Mouse (Mus musculus) urinary bladder, postnatal 4 days (tissue): ENCODE results near the gene Ppcdc.

Experiments used
- DNase-seq, 2 experiments: peaks; one replicate each; pipeline ENCODE4 v3.0.0; 2021 to 2022; ENCODE audit warnings: low spot score in 2 of 2

The Ppcdc gene

GRCm38 (mm10) chr9:57354377-57355183, 85.3 kb downstream of the Ppcdc start:
- DNase-seq, result no peak

- DNase-seq, result no peak
Measured at GRCm38 (mm10) chr9:57351277-57351676, 88.6 kb downstream of the Ppcdc start.

GRCm38 (mm10) chr9:57345902-57346301, 94.0 kb downstream of the Ppcdc start:
- no peak for DNase-seq

- DNase-seq, result no peak
Measured at GRCm38 (mm10) chr9:57343752-57344151, 96.2 kb downstream of the Ppcdc start.

- DNase-seq, result no peak
Measured at GRCm38 (mm10) chr9:57342906-57343474, 96.9 kb downstream of the Ppcdc start.

GRCm38 (mm10) chr9:57342186-57342585, 97.7 kb downstream of the Ppcdc start:
- no peak for DNase-seq

GRCm38 (mm10) chr9:57340361-57340760, 99.6 kb downstream of the Ppcdc start:
- no peak for DNase-seq

- no peak for DNase-seq
Measured at GRCm38 (mm10) chr9:57339577-57340210, 100.2 kb downstream of the Ppcdc start.

- no peak for DNase-seq
Measured at GRCm38 (mm10) chr9:57338706-57339105, 101.2 kb downstream of the Ppcdc start.
